Mouse (Mus musculus) cerebellum, adult 18-20 months (tissue): ENCODE measurements around the gene Stab2.

Experiments
- DNase-seq, 2 experiments: peaks; one replicate each; pipeline ENCODE4 v3.0.0; 2021

Stab2 gene

DNA sequence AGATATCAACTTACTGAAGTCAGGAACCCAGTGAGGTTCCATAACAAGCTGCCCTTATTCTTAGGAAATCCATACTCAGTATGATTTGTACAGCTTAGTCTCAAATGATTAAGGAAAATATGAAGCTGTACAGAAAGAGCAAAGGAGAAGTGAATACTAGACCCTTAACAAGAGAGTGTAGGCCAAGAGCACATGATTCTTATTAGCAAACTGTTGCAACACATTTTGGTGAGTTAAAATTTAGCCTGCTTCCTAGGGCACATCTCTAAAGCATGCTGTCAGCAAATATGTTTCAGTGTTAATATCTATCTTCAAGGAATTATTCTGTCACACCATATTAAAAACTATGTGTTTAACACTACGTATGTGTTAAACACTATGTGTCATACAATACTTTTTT, 121.4 kb downstream of the Stab2 start:
- DNase-seq = no peak

DNA sequence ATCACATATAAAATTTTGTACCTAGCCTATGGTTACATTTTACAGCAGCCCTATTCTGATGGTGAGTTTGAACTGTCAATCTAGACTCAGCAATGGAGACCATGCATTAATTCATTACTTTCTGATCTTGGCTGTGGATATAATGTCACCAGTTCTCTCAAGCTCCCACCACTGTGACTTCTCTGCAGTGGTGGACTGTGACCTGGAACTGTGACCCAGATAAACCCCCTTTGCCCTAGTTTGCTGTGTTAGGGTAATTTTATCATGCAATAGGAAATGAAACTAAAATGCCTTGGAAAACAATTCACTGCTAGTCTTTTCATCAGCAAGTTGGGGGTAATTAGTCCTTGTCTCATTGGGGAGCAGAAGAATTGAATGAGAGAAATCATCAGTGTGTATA, 126.4 kb downstream of the Stab2 start:
- no peak for DNase-seq

DNA sequence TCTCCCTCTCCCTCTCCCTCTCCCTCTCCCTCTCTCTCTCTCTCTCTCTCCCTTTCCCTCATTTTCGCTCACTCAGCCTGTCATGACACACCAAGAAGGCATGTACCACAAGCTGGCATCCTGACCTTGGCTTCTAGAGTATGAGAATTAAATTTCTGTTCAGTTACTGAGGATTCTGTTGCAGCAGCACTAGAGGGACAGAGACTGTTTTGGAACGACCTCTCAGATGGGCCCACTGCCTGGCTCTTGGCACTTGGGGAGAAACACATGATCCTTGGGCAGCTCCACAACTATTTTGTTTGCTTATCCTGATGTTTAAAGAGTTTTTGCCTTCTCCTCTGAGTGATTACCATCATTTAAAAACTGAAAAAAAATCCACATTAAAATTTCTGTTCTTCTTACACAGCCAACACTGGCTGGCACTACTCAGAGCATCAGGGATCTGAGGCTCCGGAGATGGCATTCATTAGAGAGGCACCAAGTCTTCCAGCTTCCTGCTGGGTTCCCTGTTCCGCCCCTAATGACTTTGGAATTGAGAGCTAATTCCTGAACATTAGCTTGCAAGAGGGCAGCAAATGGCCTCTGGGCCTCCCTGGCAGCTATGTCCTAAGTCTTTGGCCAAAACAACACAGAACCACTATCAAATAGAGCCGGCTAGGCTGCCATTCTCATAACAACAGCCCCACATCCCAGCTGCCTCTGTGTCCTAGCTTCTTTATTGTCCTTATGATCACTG, 127.6 kb downstream of the Stab2 start:
- peak; percentile 40 to 52 for DNase-seq

DNA sequence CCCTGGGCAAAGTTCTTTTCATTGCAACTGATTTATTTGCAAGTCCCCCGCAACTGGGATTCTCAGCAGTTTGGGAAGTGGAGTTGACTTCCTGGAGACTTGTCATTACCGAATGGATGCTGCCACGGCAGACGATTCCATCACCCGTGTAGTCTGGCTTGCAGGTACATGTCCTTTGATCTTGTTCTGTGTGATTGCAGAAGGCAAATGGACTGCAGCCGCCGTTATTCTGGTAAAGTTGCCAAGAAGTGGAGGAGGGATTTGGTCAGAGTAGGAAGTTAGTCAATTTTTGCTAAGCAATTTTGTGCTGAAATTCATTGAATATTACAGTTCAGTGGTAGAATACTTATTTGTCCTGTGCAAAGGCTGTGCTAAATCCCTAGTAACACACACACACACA, 129.1 kb downstream of the Stab2 start:
- no peak for DNase-seq

DNA sequence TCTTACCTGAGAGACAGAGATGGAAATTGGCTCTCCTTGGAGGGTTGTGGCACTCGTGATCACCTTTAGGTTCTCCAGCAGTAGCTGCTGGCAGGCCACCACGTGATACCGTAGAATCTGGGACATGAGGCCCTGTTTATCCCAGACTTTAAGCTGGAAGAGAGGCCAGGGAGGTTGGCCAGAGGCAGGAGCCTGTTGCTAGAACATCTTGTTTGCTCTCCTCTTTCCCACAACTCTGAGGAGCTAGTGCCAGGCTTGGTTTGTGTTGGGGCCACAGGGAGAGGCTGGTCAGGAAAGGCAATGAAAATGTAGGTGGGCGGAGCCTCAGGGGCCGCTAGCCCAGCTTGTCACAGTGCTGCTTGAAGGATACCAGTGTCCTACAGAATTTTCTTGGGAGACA, 135.2 kb downstream of the Stab2 start:
- DNase-seq = peak in 1 of 2 experiments; percentile 3

DNA sequence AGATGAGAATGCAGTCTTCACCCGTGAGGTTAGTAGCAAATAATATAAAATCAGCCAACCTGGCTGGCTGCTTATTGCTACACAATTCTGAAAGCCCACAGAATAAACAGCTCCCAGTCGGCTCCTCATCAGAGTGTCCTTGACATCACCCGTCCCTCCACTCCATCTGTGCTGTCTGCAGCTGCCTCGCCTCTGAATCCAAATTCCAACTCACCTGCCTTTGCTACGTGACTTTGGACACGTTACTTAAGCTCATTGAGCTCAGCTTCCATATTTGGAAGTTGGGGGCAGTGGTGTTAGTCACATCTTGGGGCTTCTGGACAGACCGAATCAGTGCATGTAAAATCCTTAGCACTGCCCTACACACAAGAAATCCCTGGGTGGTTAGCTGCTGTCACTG, 135.7 kb downstream of the Stab2 start:
- no peak for DNase-seq

DNA sequence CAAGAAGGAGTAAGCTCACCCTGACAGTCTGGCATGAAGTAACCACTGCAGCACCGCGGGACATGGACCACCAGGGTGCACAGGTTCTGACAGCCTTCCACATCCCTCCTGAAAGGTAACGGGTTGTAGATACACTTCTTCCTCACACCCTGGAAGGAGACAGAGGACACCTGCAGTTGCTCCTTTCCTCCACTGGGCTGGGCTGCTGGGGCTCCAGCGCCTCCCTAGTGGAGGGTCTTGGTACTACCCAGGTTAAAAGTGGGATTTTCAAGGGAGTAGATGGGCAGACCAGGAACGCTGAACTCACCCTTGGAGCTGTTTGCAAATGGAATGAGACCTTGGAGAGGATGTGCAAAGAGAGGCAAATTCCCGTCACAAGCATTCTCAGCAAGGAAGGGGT, 144.4 kb downstream of the Stab2 start:
- DNase-seq = no peak

DNA sequence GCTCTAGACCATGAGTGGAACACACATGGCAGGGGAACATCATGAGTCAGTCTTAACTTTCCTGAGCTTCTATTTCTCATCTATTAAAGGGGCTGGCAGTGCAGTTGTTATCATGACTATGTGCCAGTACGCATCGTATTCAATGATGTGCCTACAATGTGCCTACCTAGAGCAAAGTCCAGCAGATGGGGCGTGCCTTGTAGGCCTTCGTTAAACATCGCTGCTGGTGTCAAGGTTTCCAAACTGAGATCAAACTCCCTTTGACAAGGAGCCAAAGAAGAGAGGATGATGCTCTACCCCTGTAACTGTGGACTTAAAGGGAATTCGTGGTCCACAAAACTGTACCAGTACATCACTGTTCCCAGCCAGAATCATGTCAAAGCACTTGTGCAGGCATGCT, 145.3 kb downstream of the Stab2 start:
- DNase-seq = no peak

DNA sequence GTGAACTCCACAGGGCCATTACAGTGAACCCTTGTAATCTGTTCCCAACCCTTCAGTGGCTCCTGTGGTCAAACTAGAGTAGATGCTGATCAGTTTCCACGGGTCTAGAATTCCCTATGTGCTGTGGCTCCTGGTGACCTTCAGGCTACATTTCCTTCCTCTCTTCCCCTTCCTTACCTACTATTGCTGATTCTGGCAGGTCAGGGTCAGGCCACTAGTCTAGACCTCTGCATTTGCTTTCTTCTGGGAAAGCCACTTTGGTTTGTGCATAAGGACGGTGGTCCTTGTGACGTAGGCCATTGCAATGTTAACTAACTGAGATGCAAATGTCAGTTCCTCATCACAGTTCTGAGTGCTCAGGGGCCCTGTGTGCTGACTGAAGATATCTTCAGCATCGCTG, 147.4 kb downstream of the Stab2 start:
- no peak for DNase-seq

DNA sequence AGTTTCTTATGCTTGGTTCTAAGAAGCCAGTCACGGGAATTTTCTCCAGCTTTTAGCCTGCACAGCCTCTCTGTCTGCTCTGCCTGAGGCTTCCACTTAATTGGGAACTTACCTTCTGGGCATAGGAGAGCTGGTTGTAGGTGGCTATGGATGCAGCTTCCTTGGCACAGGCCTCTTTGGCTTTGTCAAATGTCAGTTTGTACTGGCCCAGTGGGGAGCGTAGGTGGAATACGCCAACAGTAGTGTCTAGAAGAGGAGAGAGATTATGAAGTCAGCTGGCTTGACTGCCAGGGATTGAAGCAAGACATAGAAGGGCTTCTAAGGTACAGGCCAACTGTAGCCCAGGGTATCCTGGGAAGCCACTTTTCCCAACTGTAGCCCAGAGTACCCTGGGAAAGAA, 154.4 kb downstream of the Stab2 start:
- no peak for DNase-seq

DNA sequence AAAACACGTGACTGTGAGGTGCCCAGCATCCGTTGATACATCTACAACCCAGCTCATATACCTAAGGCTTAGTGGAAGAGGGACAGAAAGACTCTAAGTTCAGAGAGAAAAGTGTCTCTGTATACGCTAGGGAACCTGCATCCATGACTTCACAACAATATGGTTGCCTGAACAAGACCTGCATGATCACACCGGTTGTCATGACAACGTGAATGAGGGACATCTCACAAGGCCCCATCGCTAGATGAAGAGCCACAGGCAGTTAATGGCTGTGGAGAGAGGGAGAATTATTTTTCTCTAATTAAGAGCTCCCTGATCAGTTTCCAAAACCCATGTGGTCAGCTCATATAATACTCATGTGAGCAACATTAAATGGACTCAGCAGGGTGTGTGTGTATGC, 155.7 kb downstream of the Stab2 start:
- no peak for DNase-seq

DNA sequence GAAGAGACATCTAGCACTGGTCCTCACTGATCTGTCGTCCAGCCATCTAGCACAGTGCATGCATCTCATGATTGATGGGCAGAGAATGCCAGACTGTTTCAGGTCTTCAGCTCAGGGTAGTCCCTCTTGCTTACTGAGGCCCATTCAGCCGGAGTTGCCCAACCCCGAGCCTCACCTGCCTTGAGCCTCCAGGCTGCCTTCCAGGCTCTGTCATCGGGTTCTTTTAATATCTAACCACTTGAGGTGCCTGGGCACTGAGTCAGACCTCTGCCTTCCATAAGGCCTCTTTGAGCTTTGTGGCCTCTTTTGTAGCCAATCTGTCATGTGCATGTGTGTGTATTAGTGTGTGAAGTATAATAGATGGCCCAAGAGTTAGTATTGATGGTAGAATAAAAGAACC, 158.3 kb downstream of the Stab2 start:
- DNase-seq = no peak

DNA sequence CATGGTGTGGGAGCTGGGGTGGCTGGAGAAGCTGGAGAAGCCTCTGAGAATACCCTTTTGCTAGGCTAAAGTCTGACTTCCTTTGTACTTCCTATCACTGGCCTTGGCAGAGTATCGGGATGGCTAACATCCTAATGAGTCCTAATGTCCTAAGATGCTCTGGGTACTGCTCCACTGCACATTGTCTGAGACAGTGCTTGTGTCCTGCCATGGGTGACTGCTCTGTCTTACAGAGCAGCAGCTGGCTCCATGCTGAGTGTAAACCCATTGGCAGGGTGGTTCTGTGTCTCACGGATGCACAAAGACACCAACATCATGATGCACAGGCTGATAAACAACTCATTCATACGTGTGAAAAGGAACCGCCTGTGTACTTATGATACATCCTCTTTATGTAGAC, 158.7 kb downstream of the Stab2 start:
- DNase-seq = no peak

DNA sequence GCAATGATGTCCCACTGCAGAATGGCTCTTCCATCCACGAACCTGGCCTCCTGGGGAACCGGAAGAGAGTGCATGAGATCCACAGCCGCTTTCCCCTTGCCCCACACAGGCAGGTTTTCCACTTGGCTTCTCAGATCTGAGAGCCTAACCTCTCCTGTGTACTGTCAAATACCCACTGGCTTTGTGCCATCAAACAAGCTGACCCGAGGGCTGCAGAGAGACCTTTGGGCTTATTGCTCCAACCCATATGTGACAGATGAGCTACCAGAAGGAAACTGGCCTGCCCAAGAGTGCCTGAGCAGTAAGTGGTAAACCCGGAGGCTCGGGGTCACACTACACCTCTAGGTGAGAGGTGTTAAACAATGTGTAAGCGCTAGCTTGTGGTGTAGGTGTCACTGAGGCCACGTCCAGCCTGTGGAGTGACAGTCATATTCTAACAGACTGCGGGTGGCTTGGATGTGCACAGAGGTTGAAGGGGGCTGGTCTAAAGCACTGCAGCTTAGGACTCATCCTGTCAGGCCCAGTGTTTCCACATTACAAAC, 160.8 kb downstream of the Stab2 start:
- DNase-seq = no peak

DNA sequence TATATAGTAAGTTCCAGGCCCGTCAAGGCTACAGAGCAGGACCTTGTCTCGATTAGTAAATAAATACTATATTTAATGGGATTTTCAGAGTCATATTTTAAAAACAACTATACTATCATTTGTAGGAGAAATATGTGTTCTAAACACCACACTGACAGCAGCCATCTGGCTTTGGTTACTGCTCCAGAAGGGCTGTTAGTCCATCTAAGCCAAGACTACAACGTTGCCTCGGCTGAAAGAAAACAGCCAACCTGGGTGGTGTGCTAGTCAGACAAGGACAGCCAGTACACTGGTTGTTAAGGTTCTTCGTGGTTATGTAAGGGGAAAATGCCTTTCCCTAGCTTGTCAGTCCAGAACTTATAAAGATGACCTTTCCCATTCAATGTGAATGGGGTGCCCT, 165.2 kb downstream of the Stab2 start:
- DNase-seq = no peak

DNA sequence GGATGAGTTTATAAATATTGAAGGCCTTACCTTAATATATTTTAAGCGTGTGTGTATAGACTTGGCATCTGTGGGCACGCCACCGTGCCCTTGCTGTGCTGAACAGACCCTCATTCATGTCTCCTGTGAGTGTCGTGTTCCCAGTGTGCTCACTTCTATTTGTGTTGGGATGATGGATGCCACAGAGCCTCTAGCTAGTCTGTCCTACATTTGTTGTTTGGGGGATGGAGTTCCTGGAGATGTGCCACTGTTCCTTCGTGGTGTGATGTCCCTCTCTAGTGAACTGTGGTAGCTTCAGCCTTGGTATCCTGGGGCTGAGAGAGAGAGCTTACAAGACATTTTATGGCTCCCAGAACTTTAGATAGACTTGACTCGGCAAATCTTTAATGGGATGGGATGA, 169.0 kb downstream of the Stab2 start:
- no peak for DNase-seq

DNA sequence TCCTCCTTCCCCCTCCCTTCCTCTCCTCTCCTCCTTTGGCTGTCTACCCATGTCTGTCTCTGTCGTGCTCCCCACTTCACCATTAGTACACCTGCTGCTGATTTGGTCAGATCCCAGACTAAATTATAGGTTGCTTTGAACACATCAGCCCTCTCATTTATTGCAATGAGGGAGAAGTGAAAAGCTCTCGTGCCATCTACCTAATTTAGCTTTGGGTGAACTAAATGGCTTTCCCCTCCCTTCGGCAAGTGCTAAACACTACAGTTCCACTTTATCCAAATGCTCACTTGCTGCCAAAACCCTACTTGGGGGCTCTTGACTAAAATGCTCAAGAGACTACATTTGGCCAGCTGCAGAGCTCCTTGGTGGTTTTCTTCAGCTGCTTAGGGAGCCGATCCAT, 171.0 kb downstream of the Stab2 start:
- DNase-seq = no peak

DNA sequence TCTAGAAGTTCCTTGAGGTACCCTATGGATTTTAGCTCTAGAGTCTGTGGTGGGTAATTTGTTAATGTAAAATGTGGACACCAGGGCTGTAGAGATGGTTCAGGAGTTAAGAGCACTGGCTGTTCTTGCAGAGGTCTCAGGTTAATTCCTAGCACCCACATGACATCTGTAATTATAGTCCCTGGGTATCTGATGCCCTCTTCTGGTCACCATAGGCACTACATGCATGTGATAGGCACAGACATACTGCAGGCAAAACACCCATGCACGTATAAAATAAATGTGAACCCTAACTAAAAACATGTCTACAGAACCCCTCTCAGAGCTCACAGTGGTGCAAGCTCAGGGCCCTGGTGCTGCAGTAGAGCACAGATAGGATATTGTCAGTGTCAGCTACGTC, 178.3 kb downstream of the Stab2 start:
- no peak for DNase-seq

DNA sequence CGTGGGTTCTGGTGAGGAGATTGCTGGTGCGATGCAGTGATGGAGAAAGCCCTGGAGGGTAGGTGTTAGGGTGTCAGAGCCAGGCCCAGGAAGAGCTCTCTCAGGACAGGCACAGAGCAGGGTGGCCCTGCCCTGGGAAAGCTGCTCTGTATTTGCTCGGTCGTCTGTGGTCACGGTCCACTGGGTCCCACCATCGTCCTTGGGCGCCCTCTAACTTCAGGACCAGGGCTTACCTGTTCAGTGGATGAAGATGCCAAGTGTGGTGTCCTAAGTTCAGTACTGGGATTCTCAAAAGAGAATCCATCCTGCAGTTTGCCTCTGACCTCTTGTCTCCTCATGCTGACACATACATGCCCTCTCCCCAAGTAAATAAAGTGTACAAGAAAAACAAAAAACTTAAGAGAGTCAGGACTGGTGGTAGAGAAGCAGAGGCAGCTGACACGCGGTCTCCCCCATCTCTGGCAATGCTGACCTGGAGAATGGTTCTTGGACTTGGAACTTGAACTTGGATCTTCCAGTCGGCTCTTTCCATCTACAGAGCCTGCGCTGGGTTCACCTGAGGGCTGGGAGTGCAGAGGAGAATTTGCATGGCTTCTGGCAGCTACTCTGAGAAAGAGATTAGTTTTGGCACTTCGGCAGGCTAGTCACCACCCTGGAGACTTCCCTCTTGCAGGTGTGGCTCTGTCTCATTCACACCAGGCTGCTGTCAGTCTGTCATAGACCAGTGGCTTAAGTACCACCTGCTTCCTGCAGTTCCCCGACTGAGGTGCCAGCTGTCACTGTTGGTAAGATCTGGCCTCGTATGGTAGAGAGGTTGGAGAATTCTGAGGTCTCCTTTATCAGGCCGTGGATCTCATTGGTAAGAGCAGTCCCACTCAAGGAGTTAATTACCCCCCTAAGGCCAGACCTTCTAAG, 179.3 kb downstream of the Stab2 start:
- DNase-seq = peak in 1 of 2 experiments; percentile 11

DNA sequence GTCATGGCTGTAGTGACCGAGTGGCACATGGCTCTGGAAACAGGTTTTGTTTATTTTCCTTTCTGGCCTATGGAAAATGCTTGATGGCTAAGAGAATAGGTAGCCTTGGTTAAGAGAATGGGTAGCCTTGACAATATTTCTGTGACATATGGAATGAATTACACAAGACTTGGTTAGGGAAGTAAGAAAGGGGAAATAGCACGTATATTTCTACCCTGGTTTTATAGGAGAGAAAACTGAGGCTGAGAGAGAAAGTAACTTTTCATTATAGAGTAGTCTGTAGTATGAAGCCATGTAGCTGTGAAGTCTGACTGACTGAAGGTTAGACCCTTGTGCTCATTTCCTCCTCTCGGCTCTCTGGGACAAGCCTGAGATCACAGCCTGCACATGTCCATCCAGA, 180.9 kb downstream of the Stab2 start:
- no peak for DNase-seq

DNA sequence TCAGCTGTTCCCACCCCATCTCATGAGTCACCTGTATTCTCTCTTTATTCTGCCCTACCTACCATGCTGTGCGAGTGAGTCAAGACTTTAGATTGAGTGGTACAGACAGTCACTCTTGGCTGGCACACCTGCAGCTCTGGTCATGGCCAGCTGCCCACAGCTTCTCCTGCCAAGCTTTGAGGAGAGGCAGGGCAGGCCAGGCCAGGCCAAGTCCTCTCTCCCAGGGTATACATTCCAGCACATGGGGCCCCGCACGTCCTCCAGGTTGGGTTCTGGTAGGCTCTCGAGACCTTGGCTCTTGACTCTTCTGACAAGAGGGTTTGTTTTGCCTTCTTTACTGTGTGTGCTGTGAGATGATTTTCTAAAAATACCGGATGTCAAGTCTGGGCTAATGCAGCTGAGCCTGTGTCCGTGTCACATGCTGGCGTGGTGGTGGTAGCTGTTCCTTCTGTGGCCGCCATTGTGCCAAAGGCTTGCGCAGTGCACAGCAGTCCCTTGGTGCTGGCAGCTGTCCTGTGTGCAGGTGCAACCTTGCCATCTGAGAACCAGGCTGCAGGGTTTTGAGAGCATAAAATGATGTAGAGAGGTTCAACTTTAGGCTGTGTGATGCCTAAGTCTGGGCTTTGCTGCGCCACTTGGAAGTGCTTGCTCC, 181.8 kb downstream of the Stab2 start:
- DNase-seq = peak; percentile 80 to 84

DNA sequence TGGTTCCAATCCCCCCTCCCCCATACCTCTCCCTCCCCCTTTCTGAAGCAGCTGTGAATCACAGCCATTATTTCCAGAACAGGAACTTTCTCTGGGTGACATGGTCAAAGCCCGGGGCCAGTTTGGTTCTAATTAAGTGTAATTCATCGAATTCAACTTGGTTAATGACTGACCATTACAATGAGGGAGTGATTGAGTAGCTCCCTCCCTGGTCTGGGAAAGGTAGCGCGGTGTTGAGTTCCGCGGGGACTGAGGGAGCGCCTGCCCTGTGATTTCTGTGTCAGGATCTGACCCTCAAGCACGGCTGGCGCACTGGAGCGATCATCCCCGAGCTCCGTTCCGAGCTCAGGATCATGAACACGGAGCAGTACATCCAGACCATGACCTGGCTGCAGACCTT, 183.0 kb downstream of the Stab2 start:
- DNase-seq = no peak

DNA sequence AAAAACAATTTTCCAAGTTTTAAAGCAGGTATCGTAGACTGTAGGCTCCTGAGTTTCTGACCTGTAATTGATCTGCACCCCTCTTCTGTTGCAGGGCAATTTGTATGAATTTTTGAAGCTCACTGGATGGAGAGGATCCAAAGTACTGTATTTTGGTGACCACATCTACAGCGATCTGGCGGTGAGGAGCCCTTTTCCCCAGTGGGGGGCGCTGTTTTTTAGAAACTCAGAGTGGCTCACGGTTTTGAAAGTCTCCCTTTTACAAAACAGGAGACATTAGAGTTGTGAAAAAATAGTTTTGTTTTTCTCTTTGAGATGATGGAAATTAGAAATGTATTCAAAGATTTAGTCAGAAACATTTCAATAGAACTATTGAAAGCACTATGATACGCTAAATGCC, 183.7 kb downstream of the Stab2 start:
- no peak for DNase-seq

DNA sequence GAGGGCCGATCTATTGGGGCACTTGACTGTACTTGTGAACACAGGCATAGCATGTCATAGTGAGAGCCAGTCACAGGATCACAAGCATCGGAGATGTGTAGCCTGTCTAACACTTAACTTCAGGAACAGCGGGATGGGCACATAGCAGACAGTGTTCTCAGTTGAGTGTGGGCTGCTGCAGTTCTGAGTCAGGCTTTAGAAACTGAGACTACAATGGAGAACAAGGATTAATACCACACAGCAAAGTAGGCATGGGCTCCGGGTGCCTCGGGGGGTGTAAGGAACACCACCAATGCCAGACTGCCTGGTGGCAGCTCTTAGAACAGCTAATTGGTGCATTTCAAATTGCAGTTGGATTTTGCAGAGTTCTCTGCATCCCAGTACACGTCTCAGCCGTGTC, 186.8 kb downstream of the Stab2 start:
- no peak for DNase-seq
